Comparison of ENCODE assay signal across 11 mouse cellular contexts in genomic region chrX:103990392-103990791, GRCm38 (mm10). TPM values are rescaled to one million over a fixed set of nuclear protein-coding genes. Genes with fewer than 3 reads are reported as not detected.
DNase-seq lines count a peak whose midpoint lies in the region; ATAC-seq lines count a peak whose summit lies in the region.
"Had no signal": no experiment of that assay in that cellular context is flagged by ENCODE, and none has a peak within 500 bp of the region (broad histone marks: within the 10 kb centered on the region; RNA-seq: fewer than 3 reads in every experiment).

No protein-coding gene starts in this region.

- no peak for ATAC-seq in liver, embryonic 11.5 days (replicated peaks; ENCODE audit: low FRiP score)
- ATAC-seq: forebrain, embryonic 16.5 days had no signal

- no peak overlapping the region for H3K4me3 ChIP-seq in liver, embryonic 11.5 days (ENCODE audit: low read depth, low read length)
- H3K4me3 ChIP-seq: limb, embryonic 12.5 days had no signal

- no peak overlapping the region for H3K4me2 ChIP-seq in liver, embryonic 11.5 days
- H3K4me2 ChIP-seq: limb, embryonic 12.5 days had no signal

- no peaks in the 10 kb centered on the region for H3K36me3 ChIP-seq in liver, embryonic 11.5 days (ENCODE audit: control insufficient read depth, insufficient read depth, low read length)
- H3K36me3 ChIP-seq: limb, embryonic 12.5 days had no signal

- WGBS in liver, embryonic 11.5 days: 57% methylated on average over 2 of the region's 2 CpGs

- peaks cover 19% of the 10 kb centered on the region for H3K27me3 ChIP-seq in liver, embryonic 11.5 days (replicated peaks; ENCODE audit: control insufficient read depth, insufficient read depth, low read length)

- H3K9me3 ChIP-seq in liver, embryonic 11.5 days (ENCODE audit: control insufficient read depth, low read length): no peaks in the 10 kb centered on the region
- H3K9me3 ChIP-seq: limb, embryonic 12.5 days had no signal

- H3K27ac ChIP-seq in liver, embryonic 11.5 days (ENCODE audit: low read depth, low read length): no peak overlapping the region
- H3K27ac ChIP-seq: limb, embryonic 12.5 days had no signal

- peak; percentile 26 to 37 for DNase-seq in adrenal gland, adult 18-20 months (ENCODE audit: low spot score in 2 of 2)
- DNase-seq in adrenal gland, adult 8-10 months: no peak
- DNase-seq in liver: peak; percentile 39
- no peak for DNase-seq in liver, embryonic 11.5 days (ENCODE audit: low spot score)
- DNase-seq in brain, adult 2 months (ENCODE audit: low read depth, low spot score): peak; percentile 20
- peak; percentile 59 for DNase-seq in naive thymus-derived CD4-positive, alpha-beta T cell, adult 2 months (ENCODE audit: low read depth)
- no peak for DNase-seq in left cerebral cortex, adult 11 months (ENCODE audit: low spot score)
- DNase-seq in layer of hippocampus, postnatal 10 days (ENCODE audit: low spot score in 2 of 2): no peak
- DNase-seq: cerebellum, postnatal 36 days had no signal

- H3K4me1 ChIP-seq in liver, embryonic 11.5 days (replicated peaks; ENCODE audit: control insufficient read depth, insufficient read depth, low read length): no peaks in the 10 kb centered on the region
- H3K4me1 ChIP-seq: limb, embryonic 12.5 days had no signal

- no peak overlapping the region for H3K9ac ChIP-seq in liver, embryonic 11.5 days (ENCODE audit: low read depth, low read length)
- H3K9ac ChIP-seq: limb, embryonic 12.5 days had no signal

RNA-seq across cellular contexts. Expression of gene Rlim, which starts 9.3 kb away (rescaled TPM):
- total RNA-seq in adrenal gland, adult 18-20 months (2021): 10 to 100 TPM; 51.9 to 61.2 TPM
- 10 to 100 TPM; 51.0 to 67.6 (median 62.5) TPM for total RNA-seq in adrenal gland, adult 8-10 months (2022)
- 37.7 and 38.7 TPM in 2 replicates for polyA plus RNA-seq in liver, embryonic 11.5 days (2014; fragmentation: Nextera tagmentation; extraction: Ambion mirVana)
- 10 to 100 TPM; 48.6 to 53.6 TPM for total RNA-seq in layer of hippocampus, postnatal 10 days (2021)

Comparison
In these comparisons a context has a peak if more than half of its experiments do, and no peak if none do; other contexts are left out.
1. DNase-seq: peak in adrenal gland, adult 18-20 months (2 of 2), liver (single experiment), brain, adult 2 months (single experiment) and naive thymus-derived CD4-positive, alpha-beta T cell, adult 2 months (single experiment); none in adrenal gland, adult 8-10 months (single experiment), liver, embryonic 11.5 days (single experiment), left cerebral cortex, adult 11 months (single experiment) and layer of hippocampus, postnatal 10 days (0 of 2).